In genomic region chr8:31638417-31638816, GRCm38 (mm10) we compare ENCODE assay signal across 35 mouse cellular contexts.
"Had no signal": no experiment of that assay in that cellular context is flagged by ENCODE, and none has a peak within 500 bp of the region (broad histone marks: within the 10 kb centered on the region; RNA-seq: fewer than 3 reads in every experiment).

No protein-coding gene starts in this region.

- DNase-seq: heart, adult 2 months; heart, postnatal 10 days; heart, postnatal 14 days; heart, postnatal 36 days; heart, postnatal 4 days; kidney, adult 11 months; kidney, adult 18-20 months; kidney, adult 2 months; kidney, adult 8-10 months; kidney, adult 9 months; kidney, postnatal 10 days; kidney, postnatal 14 days; kidney, postnatal 25 days; kidney, postnatal 36 days; kidney, postnatal 4 days; layer of hippocampus, adult 9-11 months had no signal

- H3K36me3 ChIP-seq: heart, embryonic 10.5 days; heart, embryonic 12.5 days; heart, embryonic 13.5 days; heart, embryonic 15.5 days; hindbrain, embryonic 10.5 days; hindbrain, embryonic 12.5 days; hindbrain, embryonic 13.5 days; hindbrain, embryonic 15.5 days; intestine, embryonic 15.5 days; kidney, embryonic 15.5 days had no signal

- H3K9ac ChIP-seq: heart, embryonic 12.5 days; heart, embryonic 13.5 days; heart, embryonic 15.5 days; hindbrain, embryonic 12.5 days; hindbrain, embryonic 13.5 days; hindbrain, embryonic 14.5 days; hindbrain, embryonic 15.5 days; intestine, embryonic 15.5 days; kidney, embryonic 15.5 days had no signal

- H3K4me1 ChIP-seq: heart, embryonic 10.5 days; heart, embryonic 12.5 days; heart, embryonic 13.5 days; heart, embryonic 15.5 days; hindbrain, embryonic 10.5 days; hindbrain, embryonic 12.5 days; hindbrain, embryonic 13.5 days; hindbrain, embryonic 15.5 days; intestine, embryonic 15.5 days; kidney, embryonic 15.5 days had no signal

- H3K4me3 ChIP-seq: heart, adult 2 months; heart, embryonic 10.5 days; heart, embryonic 12.5 days; heart, embryonic 13.5 days; heart, embryonic 15.5 days; hindbrain, embryonic 10.5 days; hindbrain, embryonic 12.5 days; hindbrain, embryonic 13.5 days; hindbrain, embryonic 15.5 days; intestine, embryonic 15.5 days; kidney, embryonic 15.5 days; layer of hippocampus, adult 2 months had no signal

- H3K27me3 ChIP-seq: heart, embryonic 12.5 days; heart, embryonic 13.5 days; heart, embryonic 15.5 days; hindbrain, embryonic 12.5 days; hindbrain, embryonic 13.5 days; hindbrain, embryonic 15.5 days; intestine, embryonic 15.5 days; kidney, embryonic 15.5 days had no signal

- H3K27ac ChIP-seq: heart, adult 2 months; heart, embryonic 10.5 days; heart, embryonic 13.5 days; heart, embryonic 15.5 days; hindbrain, embryonic 10.5 days; hindbrain, embryonic 12.5 days; hindbrain, embryonic 13.5 days; hindbrain, embryonic 14.5 days; hindbrain, embryonic 15.5 days; hindbrain, postnatal 0 days; intestine, embryonic 15.5 days; kidney, embryonic 15.5 days; kidney, postnatal 0 days; layer of hippocampus, adult 2 months had no signal

- H3K4me2 ChIP-seq: heart, embryonic 11.5 days; heart, embryonic 12.5 days; heart, embryonic 13.5 days; heart, embryonic 15.5 days; hindbrain, embryonic 12.5 days; hindbrain, embryonic 13.5 days; hindbrain, embryonic 14.5 days; hindbrain, embryonic 15.5 days; intestine, embryonic 15.5 days; kidney, embryonic 15.5 days had no signal

- H3K9me3 ChIP-seq: heart, embryonic 10.5 days; heart, embryonic 12.5 days; heart, embryonic 15.5 days; hindbrain, embryonic 10.5 days; hindbrain, embryonic 12.5 days; hindbrain, embryonic 13.5 days; hindbrain, embryonic 15.5 days; intestine, embryonic 15.5 days; kidney, embryonic 15.5 days had no signal

- ATAC-seq: hindbrain, embryonic 16.5 days; hindbrain, postnatal 0 days; inflammation-experienced regulatory T-cells, adult 6 months; intestine, embryonic 15.5 days; intestine, embryonic 16.5 days; intestine, postnatal 0 days had no signal
